ENCODE assay signal across 9 mouse cellular contexts in the genomic region with DNA sequence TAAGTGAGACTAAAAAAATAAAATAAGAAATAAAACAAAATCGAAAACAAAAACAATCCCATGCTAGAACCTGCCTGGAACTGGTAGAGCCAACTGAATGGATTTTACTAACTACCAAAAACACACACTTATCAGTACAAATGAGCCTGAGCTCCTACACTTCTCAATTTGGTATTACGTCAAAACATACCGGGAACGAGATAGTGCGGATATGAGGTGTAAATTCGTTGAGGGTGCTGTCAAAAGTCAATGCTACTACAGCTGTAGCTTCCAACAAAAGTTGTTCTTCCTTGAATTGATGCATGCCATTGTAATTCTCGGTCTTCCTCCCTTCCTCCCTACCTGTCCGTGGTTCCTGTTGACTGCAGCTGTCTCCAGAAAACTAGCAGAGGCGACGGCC. TPM values are rescaled to one million over a fixed set of nuclear protein-coding genes. Genes with fewer than 3 reads are reported as not detected.
DNase-seq lines count a peak whose midpoint lies in the region; ATAC-seq lines count a peak whose summit lies in the region.
"Had no signal": no experiment of that assay in that cellular context is flagged by ENCODE, and none has a peak within 500 bp of the region (broad histone marks: within the 10 kb centered on the region; RNA-seq: fewer than 3 reads in every experiment).

No protein-coding gene starts in this region.

- H3K27me3 ChIP-seq in heart, embryonic 14.5 days (ENCODE audit: control insufficient read depth, insufficient read depth, low read length) = no peaks in the 10 kb centered on the region
- no peaks in the 10 kb centered on the region for H3K27me3 ChIP-seq in hindbrain, embryonic 16.5 days (replicated peaks; ENCODE audit: control insufficient read depth, insufficient read depth, low read length)
- no peaks in the 10 kb centered on the region for H3K27me3 ChIP-seq in midbrain, embryonic 14.5 days (ENCODE audit: control insufficient read depth, insufficient read depth, low read length)
- H3K27me3 ChIP-seq: Patski had no signal

- peaks cover 5 to 7% of the 10 kb centered on the region in 2 experiments; a peak in 3 of 4 replicates for H3K4me1 ChIP-seq in heart, embryonic 14.5 days (ENCODE audit: control insufficient read depth in 2 of 2, insufficient read depth in 2 of 2, low read length in 2 of 2)
- peaks cover 6% of the 10 kb centered on the region for H3K4me1 ChIP-seq in hindbrain, embryonic 16.5 days (ENCODE audit: control insufficient read depth, insufficient read depth, low read depth, low read length)
- peaks cover 13% of the 10 kb centered on the region for H3K4me1 ChIP-seq in midbrain, embryonic 14.5 days (ENCODE audit: control insufficient read depth, insufficient read depth, low read length)

- WGBS in heart, embryonic 14.5 days = 10% methylated on average over 10 of the region's 10 CpGs
- 18% methylated on average over 10 of the region's 10 CpGs for WGBS in hindbrain, embryonic 16.5 days
- 19% methylated on average over 10 of the region's 10 CpGs for WGBS in midbrain, embryonic 14.5 days

- H3K9me3 ChIP-seq in heart, embryonic 14.5 days (ENCODE audit: control insufficient read depth, low read length) = no peaks in the 10 kb centered on the region
- H3K9me3 ChIP-seq in hindbrain, embryonic 16.5 days (ENCODE audit: control insufficient read depth, low read length) = no peaks in the 10 kb centered on the region
- no peaks in the 10 kb centered on the region for H3K9me3 ChIP-seq in midbrain, embryonic 14.5 days (ENCODE audit: control insufficient read depth, low read length)

- H3K27ac ChIP-seq in heart, embryonic 14.5 days (replicated peaks in 1 of 2; ENCODE audit: control insufficient read depth in 1 of 2, insufficient read depth in 1 of 2, low read depth in 2 of 2, low read length in 2 of 2) = no peak overlapping the region; a peak in 1 of 4 replicates
- H3K27ac ChIP-seq in hindbrain, embryonic 16.5 days (ENCODE audit: low read depth, low read length) = peak overlapping the region; percentile 89; the same call in 1 of the 2 replicates
- H3K27ac ChIP-seq in midbrain, embryonic 14.5 days (replicated peaks; ENCODE audit: low read depth, low read length) = peak overlapping the region; percentile 37; the same call in 1 of the 2 replicates

- H3K9ac ChIP-seq in heart, embryonic 14.5 days (ENCODE audit: low read length) = peak overlapping the region; percentile 97
- H3K9ac ChIP-seq in hindbrain, embryonic 16.5 days (ENCODE audit: low read depth, low read length) = peak overlapping the region; percentile 100
- peak overlapping the region; percentile 99 for H3K9ac ChIP-seq in midbrain, embryonic 14.5 days (replicated peaks; ENCODE audit: low read length)

- H3K4me3 ChIP-seq in heart, embryonic 14.5 days (ENCODE audit: control insufficient read depth in 1 of 2, insufficient read depth in 1 of 2, low read depth in 1 of 2, low read length in 2 of 2) = peak overlapping the region; percentile 70 to 100
- H3K4me3 ChIP-seq in hindbrain, embryonic 16.5 days (ENCODE audit: low read length) = peak overlapping the region; percentile 100
- H3K4me3 ChIP-seq in midbrain, embryonic 14.5 days (replicated peaks; ENCODE audit: low read depth, low read length) = peak overlapping the region; percentile 100

- intact Hi-C loops in left cerebral cortex, postnatal 25 days (cut with DNase I) = loop anchor here (2.0 kb wide), 1 partner anchor 31 kb away; a partner anchor contains a TSS

- peak overlapping the region; percentile 81 for H3K4me2 ChIP-seq in heart, embryonic 14.5 days (ENCODE audit: low read length)
- peak overlapping the region; percentile 79 for H3K4me2 ChIP-seq in hindbrain, embryonic 16.5 days (ENCODE audit: low read length)
- peak overlapping the region; percentile 89 for H3K4me2 ChIP-seq in midbrain, embryonic 14.5 days (ENCODE audit: low read length)

- no peak for ATAC-seq in heart, embryonic 14.5 days (ENCODE audit: insufficient number of reproducible peaks, insufficient read depth, low FRiP score, low read depth)
- peak; percentile 17; the same call in 1 of the 2 replicates for ATAC-seq in common myeloid progenitor, adult 5-6 weeks (replicated peaks; ENCODE audit: low read depth, poor library complexity, severe bottlenecking)
- ATAC-seq in hindbrain, embryonic 16.5 days = no peak
- ATAC-seq in midbrain, embryonic 14.5 days (ENCODE audit: low FRiP score, low TSS enrichment) = peak; percentile 24; the same call in 1 of the 2 replicates

- DNase-seq in heart, adult 18-20 months = no peak
- no peak for DNase-seq in midbrain, embryonic 14.5 days
- no peak for DNase-seq in left cerebral cortex, postnatal 25 days (ENCODE audit: low spot score in 2 of 2)
- DNase-seq in cerebellum, postnatal 10 days = no peak
- no peak for DNase-seq in urinary bladder, postnatal 4 days (ENCODE audit: low spot score in 2 of 2)

- H3K36me3 ChIP-seq in heart, embryonic 14.5 days (ENCODE audit: control insufficient read depth, insufficient read depth, low read length) = no peaks in the 10 kb centered on the region
- H3K36me3 ChIP-seq in hindbrain, embryonic 16.5 days (ENCODE audit: control insufficient read depth, insufficient read depth, low read length) = no peaks in the 10 kb centered on the region
- no peaks in the 10 kb centered on the region for H3K36me3 ChIP-seq in midbrain, embryonic 14.5 days (ENCODE audit: control insufficient read depth, insufficient read depth, low read length)

RNA-seq across cellular contexts. Expression of a gene that starts 0.4 kb away (rescaled TPM):
- 2.9 and 3.3 TPM in 2 replicates for polyA plus RNA-seq in heart, embryonic 14.5 days (2014; fragmentation: Nextera tagmentation; extraction: Ambion mirVana)
- total RNA-seq in heart, adult 18-20 months (2021) = 1 to 10 TPM; 9.0 to 9.2 TPM
- 16.2 and 21.5 TPM in 2 replicates for total RNA-seq in common myeloid progenitor, adult 5-6 weeks (2017)
- 4.6 and 5.3 TPM in 2 replicates for polyA plus RNA-seq in hindbrain, embryonic 16.5 days (2015; fragmentation: Nextera tagmentation; extraction: Ambion mirVana)
- polyA plus RNA-seq in midbrain, embryonic 14.5 days (2014; fragmentation: Nextera tagmentation; extraction: Ambion mirVana) = 6.0 and 8.7 TPM in 2 replicates
- total RNA-seq in left cerebral cortex, postnatal 25 days (2021) = 10 to 100 TPM; 16.5 to 17.1 TPM

RNA-seq across cellular contexts. Expression of a gene that starts 32.3 kb away (rescaled TPM):
- polyA plus RNA-seq in heart, embryonic 14.5 days (2014; fragmentation: Nextera tagmentation; extraction: Ambion mirVana) = 20.8 and 22.4 TPM in 2 replicates
- total RNA-seq in heart, adult 18-20 months (2021) = 10 to 100 TPM; 26.5 to 35.4 TPM
- total RNA-seq in common myeloid progenitor, adult 5-6 weeks (2017) = 52.9 and 79.1 TPM in 2 replicates
- 15.2 and 20.9 TPM in 2 replicates for polyA plus RNA-seq in hindbrain, embryonic 16.5 days (2015; fragmentation: Nextera tagmentation; extraction: Ambion mirVana)
- polyA plus RNA-seq in midbrain, embryonic 14.5 days (2014; fragmentation: Nextera tagmentation; extraction: Ambion mirVana) = 17.1 and 22.3 TPM in 2 replicates
- 10 to 100 TPM; 27.2 to 39.0 TPM for total RNA-seq in left cerebral cortex, postnatal 25 days (2021)

Comparison
In these comparisons a context has a peak if more than half of its experiments do, and no peak if none do; other contexts are left out.
1. ATAC-seq: peak in common myeloid progenitor, adult 5-6 weeks (single experiment) and midbrain, embryonic 14.5 days (single experiment); none in heart, embryonic 14.5 days (single experiment) and hindbrain, embryonic 16.5 days (single experiment).
2. H3K27ac ChIP-seq: peak in hindbrain, embryonic 16.5 days (single experiment) and midbrain, embryonic 14.5 days (single experiment); none in heart, embryonic 14.5 days (0 of 2).
3. Peak in every context shown above with its lines, with median percentiles within 50 percentile points of each other: H3K4me2 ChIP-seq, H3K4me3 ChIP-seq and H3K9ac ChIP-seq.